Mouse (Mus musculus) liver, embryonic 12.5 days (tissue): ENCODE results near the gene Zic4. TPM values are rescaled to one million over a fixed set of nuclear protein-coding genes. Genes with fewer than 3 reads are reported as not detected.

ENCODE experiments used
- ATAC-seq: fragments of 200-750 bp; cut with Nextera tagmentation; 2 replicates; pipeline ENCODE4 v1.8.0; 2017; ENCODE audit warnings: moderate number of reproducible peaks, mild to moderate bottlenecking, moderate library complexity
- H3K27ac ChIP-seq: fragments of 300-500 bp; sonication (generic); 2 replicates; pipeline ENCODE4 v1.5.1; 2016; ENCODE audit warnings: mild to moderate bottlenecking
- H3K27me3 ChIP-seq: fragments of 300-500 bp; sonication (generic); replicated peaks from 2 replicates; pipeline ENCODE4 v1.6.1; 2016; ENCODE audit warnings: mild to moderate bottlenecking, moderate library complexity
- H3K36me3 ChIP-seq: fragments of 300-500 bp; sonication (generic); 2 replicates; pipeline ENCODE4 v1.6.1; 2016; ENCODE audit warnings: mild to moderate bottlenecking, moderate library complexity
- H3K4me1 ChIP-seq: fragments of 300-500 bp; sonication (generic); 2 replicates; pipeline ENCODE4 v1.6.1; 2016
- H3K4me2 ChIP-seq: fragments of 300-500 bp; sonication (generic); 2 replicates; pipeline ENCODE4 v1.6.1; 2016; ENCODE audit warnings: mild to moderate bottlenecking, moderate library complexity
- H3K4me3 ChIP-seq: fragments of 300-500 bp; sonication (generic); 2 replicates; pipeline ENCODE4 v1.5.1; 2016; ENCODE audit warnings: mild to moderate bottlenecking, moderate library complexity
- H3K9ac ChIP-seq: fragments of 300-500 bp; sonication (generic); 2 replicates; pipeline ENCODE4 v1.6.1; 2016; ENCODE audit warnings: mild to moderate bottlenecking, moderate library complexity
- H3K9me3 ChIP-seq: fragments of 300-500 bp; sonication (generic); replicated peaks from 2 replicates; pipeline ENCODE4 v1.6.1; 2016; ENCODE audit warnings: mild to moderate bottlenecking, moderate library complexity
- WGBS: fragments of 180-500 bp; shearing (Covaris S2); methylation state at CpG from one replicate; pipeline ENCODE4 v1.1.7; 2016; ENCODE audit not compliant: insufficient replicate concordance; 5-methylcytosine and 5-hydroxymethylcytosine counted together
- polyA plus RNA-seq: library from polyadenylated mRNA; unstranded; fragments of >200 nt; fragmentation: Nextera tagmentation; extraction: Ambion mirVana; gene quantifications from 2 replicates; pipeline ENCODE4 v1.2.1, GENCODE M21; 2016

The Zic4 gene
- polyA plus RNA-seq, 1 experiment from 2014 or later: not detected

DNA sequence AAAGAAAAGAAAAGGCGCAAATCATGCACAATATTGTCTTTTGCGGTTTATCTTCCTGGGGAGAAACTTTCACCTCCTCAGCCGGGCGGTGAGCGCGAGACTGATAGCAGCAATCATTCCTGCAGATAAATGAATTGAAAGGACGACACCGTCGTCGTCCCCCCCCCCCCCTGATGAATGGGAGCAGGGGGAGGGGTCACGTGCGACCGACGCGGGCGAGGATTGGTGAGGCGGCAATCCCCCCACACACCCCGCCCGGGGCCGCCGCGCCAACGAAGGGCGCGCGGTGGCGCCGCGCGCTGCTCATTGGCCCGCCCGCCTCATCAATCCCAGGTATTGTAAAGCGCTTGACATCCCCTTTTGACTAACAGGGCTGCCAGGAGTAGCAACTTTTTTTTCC is 3.5 kb downstream of the Zic4 start, which contains the start of gene Zic1:
Zic1 (minus strand) TSS at position 147 of the 400 bp plus-strand sequence.
- peaks cover 100% of the 10 kb centered on the region for H3K27me3 ChIP-seq
- peaks cover 10% of the 10 kb centered on the region; the same call in 1 of the 2 replicates for H3K4me1 ChIP-seq
- peak within 1 kb of the TSS; percentile 17 for H3K4me3 ChIP-seq
- H3K9ac ChIP-seq: no peak within 1 kb of the TSS
- H3K4me2 ChIP-seq: peak within 1 kb of the TSS; percentile 44
- no peaks in the 10 kb centered on the region for H3K9me3 ChIP-seq
- WGBS: under 1% methylated on average over 11 of the region's 33 CpGs
- no peaks in the 10 kb centered on the region for H3K36me3 ChIP-seq
- ATAC-seq: no peak
- H3K27ac ChIP-seq: no peak within 1 kb of the TSS

DNA sequence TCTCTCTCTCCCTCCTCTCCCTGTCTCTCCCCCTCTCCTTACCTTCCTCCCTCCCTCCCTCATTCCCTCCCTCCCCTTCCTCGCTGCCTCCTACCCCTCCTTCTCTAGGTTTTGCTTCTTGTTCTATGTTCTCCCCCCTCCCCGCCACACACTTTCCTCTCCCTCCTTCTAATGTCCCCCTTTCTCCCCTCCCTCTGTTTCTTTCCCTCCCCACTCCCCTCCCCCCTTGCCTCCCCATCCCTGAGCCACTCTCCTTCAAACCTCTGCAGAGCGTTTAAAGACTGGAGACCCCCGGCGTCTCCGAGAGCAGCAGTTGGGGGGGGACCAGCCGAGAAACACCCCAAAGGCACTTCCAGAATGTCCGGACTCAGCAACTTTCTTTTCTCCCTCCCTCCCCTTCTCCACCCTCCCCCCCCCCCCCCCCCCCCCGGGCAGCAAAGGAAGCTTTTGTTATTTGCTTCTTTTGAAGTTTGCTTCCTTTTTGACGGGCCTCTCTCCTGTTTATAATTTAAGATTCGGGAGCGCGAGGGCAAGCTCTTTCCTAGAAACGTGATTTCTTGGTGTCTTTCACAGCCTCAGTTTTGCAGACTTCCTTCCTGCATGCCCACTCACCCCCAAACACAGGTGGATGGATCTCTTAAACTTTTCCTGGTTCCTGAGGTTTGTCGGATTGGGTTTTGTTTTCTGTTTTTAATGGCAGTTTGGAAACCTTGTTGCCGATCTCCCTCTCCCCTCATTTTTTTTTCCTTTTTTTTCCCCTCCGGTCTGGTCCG is 4.2 kb downstream of the Zic4 start:
- Histone ChIP-seq H3K27ac (no peak overlapping the region), H3K27me3 (peaks cover 100% of the 10 kb centered on the region), H3K4me2 (no peak overlapping the region), H3K36me3 (no peaks in the 10 kb centered on the region), H3K9me3 (no peaks in the 10 kb centered on the region), H3K9ac (no peak overlapping the region), H3K4me3 (no peak overlapping the region), H3K4me1 (peaks cover 10% of the 10 kb centered on the region; the same call in 1 of the 2 replicates)
- no peak for ATAC-seq
- 4% methylated on average over 17 of the region's 18 CpGs for WGBS

DNA sequence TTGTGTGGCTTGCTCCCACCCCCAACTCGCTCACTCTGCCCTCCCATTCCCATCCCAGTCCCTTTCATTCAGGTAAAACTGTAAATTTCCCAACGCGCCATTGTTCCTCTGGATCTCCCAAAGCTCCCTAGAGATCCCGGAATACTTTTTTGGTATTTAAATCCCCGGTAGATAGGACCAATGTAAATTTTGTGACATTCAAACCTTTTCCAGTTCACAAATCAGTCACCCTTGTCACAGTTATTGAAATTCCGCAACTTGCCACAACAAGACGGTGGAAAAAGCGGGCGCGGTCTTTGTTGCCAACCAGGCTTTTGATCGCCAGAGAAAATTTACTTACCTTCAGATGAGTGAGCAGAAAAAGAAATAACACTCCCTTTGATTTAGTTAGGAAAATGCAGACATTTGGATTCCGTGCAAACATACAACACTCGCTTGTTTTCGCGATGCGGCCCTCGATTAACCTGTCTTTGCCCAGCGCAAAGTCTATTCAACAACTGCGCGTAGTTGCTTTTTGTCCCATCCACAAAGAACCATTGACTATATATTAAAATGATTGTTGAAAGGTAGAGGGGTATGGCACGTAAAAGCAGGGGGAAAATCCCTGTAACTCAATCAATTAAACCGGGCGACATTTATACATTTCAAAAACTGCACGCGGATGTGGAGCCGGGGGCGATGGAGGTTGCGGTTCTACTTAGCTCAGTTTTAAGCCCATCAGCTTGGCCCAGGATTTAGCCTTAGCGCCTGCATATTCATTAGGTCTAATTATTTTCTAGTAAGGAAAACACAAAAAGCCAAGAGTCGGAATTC is 5.0 kb downstream of the Zic4 start:
- WGBS: 3% methylated on average over 30 of the region's 30 CpGs
- Histone ChIP-seq H3K27me3 (peaks cover 100% of the 10 kb centered on the region), H3K4me2 (no peak overlapping the region), H3K4me1 (peaks cover 5% of the 10 kb centered on the region; the same call in 1 of the 2 replicates), H3K27ac (no peak overlapping the region), H3K9ac (no peak overlapping the region), H3K36me3 (no peaks in the 10 kb centered on the region), H3K9me3 (no peaks in the 10 kb centered on the region), H3K4me3 (no peak overlapping the region)
- no peak for ATAC-seq

DNA sequence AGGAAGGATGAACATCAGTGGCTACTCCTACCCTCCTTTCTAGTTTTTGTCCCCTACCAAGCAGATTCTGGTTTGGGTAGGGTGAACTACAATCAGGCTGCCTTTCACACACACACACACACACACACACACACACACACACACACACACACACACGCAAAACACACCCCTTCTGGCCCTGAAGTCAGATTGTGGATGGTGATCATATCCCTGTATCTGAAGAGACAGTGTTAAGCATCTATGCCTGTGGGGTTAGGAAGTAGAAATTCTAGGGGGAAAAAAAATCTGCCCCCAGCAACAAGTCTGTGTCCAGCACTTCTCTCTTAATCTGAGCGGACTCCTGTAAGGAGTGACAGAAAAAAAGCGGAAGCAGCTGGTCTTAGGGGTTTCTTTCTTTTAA is 5.9 kb downstream of the Zic4 start:
- no peak overlapping the region for H3K9ac ChIP-seq
- H3K4me1 ChIP-seq: peaks cover 5% of the 10 kb centered on the region; the same call in 1 of the 2 replicates
- peaks cover 100% of the 10 kb centered on the region for H3K27me3 ChIP-seq
- H3K9me3 ChIP-seq: no peaks in the 10 kb centered on the region
- 2% methylated on average over 3 of the region's 3 CpGs for WGBS
- H3K4me2 ChIP-seq: no peak overlapping the region
- no peak overlapping the region for H3K4me3 ChIP-seq
- ATAC-seq: no peak
- H3K27ac ChIP-seq: no peak overlapping the region
- H3K36me3 ChIP-seq: no peaks in the 10 kb centered on the region

- ATAC-seq: no peak
- WGBS: 11% methylated on average over 13 of the region's 13 CpGs
These were observed 6.7 kb downstream of the Zic4 start for GRCm38 (mm10) chr9:91368946-91369292.

GRCm38 (mm10) chr9:91369293-91369991 is 7.2 kb downstream of the Zic4 start:
- H3K4me3 ChIP-seq: no peak overlapping the region
- 3% methylated on average over 25 of the region's 26 CpGs for WGBS
- no peak overlapping the region for H3K9ac ChIP-seq
- no peaks in the 10 kb centered on the region for H3K9me3 ChIP-seq
- peaks cover 94% of the 10 kb centered on the region for H3K27me3 ChIP-seq
- H3K36me3 ChIP-seq: no peaks in the 10 kb centered on the region
- no peak overlapping the region for H3K4me2 ChIP-seq
- peaks cover 5% of the 10 kb centered on the region; the same call in 1 of the 2 replicates for H3K4me1 ChIP-seq
- no peak for ATAC-seq
- H3K27ac ChIP-seq: no peak overlapping the region

More at GRCm38 (mm10) chr9:91368946-91369292, 6.7 kb downstream of the Zic4 start:
- Histone ChIP-seq H3K9me3 (no peaks in the 10 kb centered on the region), H3K4me1 (peaks cover 5% of the 10 kb centered on the region; the same call in 1 of the 2 replicates), H3K4me3 (no peak overlapping the region), H3K27ac (no peak overlapping the region), H3K4me2 (no peak overlapping the region), H3K36me3 (no peaks in the 10 kb centered on the region), H3K9ac (no peak overlapping the region), H3K27me3 (peaks cover 95% of the 10 kb centered on the region)

DNA sequence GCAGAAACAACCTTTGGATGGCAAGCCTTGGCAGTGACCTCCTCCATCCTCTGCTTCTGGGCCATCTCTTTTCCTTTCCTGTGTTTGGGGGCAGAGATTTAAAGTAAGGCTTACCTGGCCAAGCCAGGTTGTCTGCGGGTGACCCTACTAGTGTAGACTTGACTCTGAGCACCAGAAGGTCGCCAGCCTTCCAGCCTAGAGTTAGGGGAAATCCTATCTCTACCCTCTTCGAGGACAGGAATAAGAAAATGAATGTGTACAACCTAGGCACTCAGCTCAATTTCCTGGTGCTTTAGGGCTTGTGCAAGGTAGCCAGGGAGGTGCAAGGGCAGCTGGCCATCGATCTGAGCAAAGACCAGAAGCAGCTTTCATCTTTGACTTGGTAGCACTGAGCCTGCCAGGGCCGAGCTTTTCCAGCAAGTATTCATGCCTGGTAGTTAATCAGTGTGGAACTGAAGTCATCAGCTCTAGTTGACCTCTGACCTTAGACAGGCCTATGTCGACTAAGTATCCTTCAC is 8.0 kb downstream of the Zic4 start:
- ATAC-seq: no peak
- Histone ChIP-seq H3K9ac (no peak overlapping the region), H3K9me3 (no peaks in the 10 kb centered on the region), H3K27ac (no peak overlapping the region), H3K27me3 (peaks cover 93% of the 10 kb centered on the region), H3K36me3 (no peaks in the 10 kb centered on the region), H3K4me2 (no peak overlapping the region), H3K4me3 (no peak overlapping the region), H3K4me1 (no peaks in the 10 kb centered on the region)
- WGBS: 9% methylated on average over 6 of the region's 6 CpGs

- H3K4me2 ChIP-seq: no peak overlapping the region
- no peak overlapping the region for H3K4me3 ChIP-seq
- H3K27ac ChIP-seq: no peak overlapping the region
- no peak for ATAC-seq
- no peaks in the 10 kb centered on the region for H3K36me3 ChIP-seq
- no peak overlapping the region for H3K9ac ChIP-seq
- H3K9me3 ChIP-seq: no peaks in the 10 kb centered on the region
- no peaks in the 10 kb centered on the region for H3K4me1 ChIP-seq
- H3K27me3 ChIP-seq: peaks cover 93% of the 10 kb centered on the region
These were observed 8.8 kb downstream of the Zic4 start for GRCm38 (mm10) chr9:91371011-91371410.

- WGBS: 16% methylated on average over 4 of the region's 4 CpGs
- Histone ChIP-seq H3K9me3 (no peaks in the 10 kb centered on the region), H3K27ac (no peak overlapping the region), H3K9ac (no peak overlapping the region), H3K4me1 (no peaks in the 10 kb centered on the region), H3K4me3 (no peak overlapping the region), H3K27me3 (peaks cover 93% of the 10 kb centered on the region), H3K36me3 (no peaks in the 10 kb centered on the region), H3K4me2 (no peak overlapping the region)
- no peak for ATAC-seq
These were observed 9.4 kb downstream of the Zic4 start for GRCm38 (mm10) chr9:91371608-91372007.

DNA sequence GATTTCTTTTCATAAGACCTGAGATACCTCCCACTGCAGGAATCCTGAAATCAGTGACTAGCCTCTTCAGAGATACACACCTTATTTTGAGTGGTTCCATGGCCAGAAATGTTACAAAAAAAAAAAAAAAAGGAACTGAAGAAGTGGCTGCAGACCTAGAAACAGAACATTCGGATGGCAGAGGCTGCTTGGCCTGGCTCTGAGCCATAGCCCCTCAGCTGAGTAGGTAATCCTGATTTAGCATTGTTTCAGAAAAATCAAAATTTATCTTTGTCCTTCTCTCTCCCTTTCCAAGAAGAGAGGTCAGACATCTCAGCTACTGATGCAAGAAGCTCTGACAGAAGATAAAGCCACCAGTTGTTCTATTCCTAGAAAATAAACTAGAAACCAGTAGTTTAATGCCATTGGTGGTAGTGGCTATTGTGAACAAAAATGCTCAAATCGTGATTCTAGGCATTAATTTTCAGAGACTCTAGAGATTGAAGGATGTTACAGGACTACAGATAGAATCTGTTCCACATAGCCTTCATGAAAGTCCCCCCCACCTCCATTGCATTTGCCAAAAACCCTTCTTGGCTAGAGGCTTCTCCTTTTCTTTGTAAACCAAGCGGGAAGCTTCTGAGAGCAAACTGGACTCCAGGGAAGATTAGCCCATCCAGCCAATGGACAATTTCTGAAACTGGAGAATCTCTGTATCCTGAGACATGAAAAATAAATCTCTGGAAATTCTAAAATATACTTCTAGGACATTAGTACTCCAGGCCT is 11.8 kb downstream of the Zic4 start:
- Histone ChIP-seq H3K4me1 (no peaks in the 10 kb centered on the region), H3K9ac (no peak overlapping the region), H3K4me2 (no peak overlapping the region), H3K27ac (no peak overlapping the region), H3K4me3 (no peak overlapping the region), H3K27me3 (peaks cover 93% of the 10 kb centered on the region), H3K36me3 (no peaks in the 10 kb centered on the region), H3K9me3 (no peaks in the 10 kb centered on the region)
- whole genome bisulfite sequencing: 16% methylated on average over 3 of the region's 3 CpGs
- no peak for ATAC-seq

DNA sequence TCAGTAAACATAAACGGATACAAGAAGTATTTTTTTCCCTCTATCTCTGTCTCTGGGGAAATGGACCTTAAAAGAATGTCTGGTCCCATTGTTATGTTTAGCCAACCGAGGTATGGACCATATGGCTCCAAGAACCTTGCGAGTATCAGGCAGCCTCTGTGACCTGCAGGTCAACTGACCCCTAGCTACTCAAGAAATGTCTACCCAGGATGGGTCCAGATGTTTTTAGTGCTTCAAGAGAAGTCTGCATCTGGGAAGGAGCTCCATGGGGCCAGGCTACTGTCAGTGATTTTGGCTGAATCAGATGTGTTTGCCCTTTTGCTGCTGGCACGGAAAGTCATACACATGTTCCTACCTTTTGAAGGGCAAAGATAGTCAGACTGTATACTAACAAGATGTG is 12.5 kb downstream of the Zic4 start:
- 11% methylated on average over 4 of the region's 4 CpGs for WGBS
- H3K27me3 ChIP-seq: peaks cover 93% of the 10 kb centered on the region

More for the DNA sequence above, 12.5 kb downstream of the Zic4 start:
- Histone ChIP-seq H3K27ac (no peak overlapping the region), H3K9me3 (no peaks in the 10 kb centered on the region), H3K9ac (no peak overlapping the region), H3K4me1 (no peaks in the 10 kb centered on the region), H3K4me2 (no peak overlapping the region), H3K4me3 (no peak overlapping the region), H3K36me3 (no peaks in the 10 kb centered on the region)
- no peak for ATAC-seq
